Mouse (Mus musculus) duodenum, adult 2 months (tissue): ENCODE data around the gene Clca3b. TPM values are rescaled to one million over a fixed set of nuclear protein-coding genes. Genes with fewer than 3 reads are reported as not detected.

Experiments
- polyA plus RNA-seq: library from polyadenylated mRNA; depleted of rRNA; stranded (reverse); fragments of >200 nt; gene quantifications from 2 replicates; pipeline ENCODE4 v1.2.3, GENCODE M21; 2012; ENCODE audit warnings: low replicate concordance; rRNA removed

Gene Clca3b
- 26.8 and 44.3 TPM in 2 replicates for polyA plus RNA-seq

GRCm38 (mm10) chr3:144849014-144849556 lies at the start of gene Clca3b:
TSS of gene Clca3b (minus strand) at chr3:144849357.

DNA sequence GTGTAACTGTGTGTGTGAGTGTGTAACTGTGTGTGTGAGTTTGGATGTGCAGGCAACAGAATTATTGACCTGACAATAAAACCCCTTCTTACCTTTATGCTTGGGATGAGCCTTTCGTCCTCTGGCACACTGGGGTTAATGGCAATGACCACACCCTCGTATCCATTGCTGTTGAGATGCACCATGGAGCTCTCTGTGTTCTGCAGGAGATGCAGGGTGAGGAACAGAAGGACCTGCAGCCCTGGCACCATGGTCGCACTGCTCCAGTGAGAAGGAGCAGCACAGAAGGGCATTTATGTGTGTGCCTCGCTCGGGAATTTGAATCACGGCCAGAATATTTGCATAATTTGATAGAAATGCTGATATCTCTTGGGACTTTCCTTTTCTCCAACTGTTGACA lies 29.9 kb downstream of the Clca3b start, which contains the start of gene Clca3a2:
Gene Clca3a2, minus strand, starts transcription at position 276 of the 400 bp plus-strand sequence.

Other genes with a start within 250 kb of the Clca3b start
- 7.0 and 18.6 TPM in 2 replicates for gene Sh3glb1, start 129.0 kb downstream of the Clca3b start, polyA plus RNA-seq
- gene Clca3a1, start 88.4 kb downstream of the Clca3b start, polyA plus RNA-seq: 1.1 and 1.3 TPM in 2 replicates
- 4.4 and 5.1 TPM in 2 replicates for gene Clca3a2, start 29.9 kb downstream of the Clca3b start, polyA plus RNA-seq
- gene Clca4b, start 83.2 kb upstream of the Clca3b start, polyA plus RNA-seq: 18.4 and 76.5 TPM in 2 replicates
- 0.33 and 35.5 TPM in 2 replicates for gene Clca4a, start 125.7 kb upstream of the Clca3b start, polyA plus RNA-seq
- 70.4 and 119 TPM in 2 replicates for gene Clca1, start 183.4 kb upstream of the Clca3b start, polyA plus RNA-seq